Mouse (Mus musculus) forebrain, embryonic 12.5 days (tissue): Measurements from ENCODE around the gene Eln. TPM values are rescaled to one million over a fixed set of nuclear protein-coding genes. Genes with fewer than 3 reads are reported as not detected.

Experiments
- ATAC-seq: fragments of 200-750 bp; cut with Nextera tagmentation; 2 replicates; pipeline ENCODE4 v1.8.0; 2017; ENCODE audit warnings: moderate TSS enrichment; ENCODE audit not compliant: low FRiP score
- H3K27ac ChIP-seq: fragments of 300-500 bp; sonication (generic); 2 replicates; pipeline ENCODE4 v1.5.1; 2016; ENCODE audit warnings: mild to moderate bottlenecking
- H3K27me3 ChIP-seq: fragments of 300-500 bp; sonication (generic); 2 replicates; pipeline ENCODE4 v1.6.1; 2016; ENCODE audit warnings: mild to moderate bottlenecking
- H3K36me3 ChIP-seq: fragments of 300-500 bp; sonication (generic); replicated peaks from 2 replicates; pipeline ENCODE4 v1.6.1; 2016; ENCODE audit warnings: mild to moderate bottlenecking
- H3K4me1 ChIP-seq: fragments of 300-500 bp; sonication (generic); 2 replicates; pipeline ENCODE4 v1.6.1; 2016
- H3K4me2 ChIP-seq: fragments of 300-500 bp; sonication (generic); 2 replicates; pipeline ENCODE4 v1.6.1; 2016; ENCODE audit warnings: mild to moderate bottlenecking, moderate library complexity
- H3K4me3 ChIP-seq: fragments of 300-500 bp; sonication (generic); replicated peaks from 2 replicates; pipeline ENCODE4 v1.5.1; 2016; ENCODE audit warnings: mild to moderate bottlenecking
- H3K9ac ChIP-seq: fragments of 300-500 bp; sonication (generic); 2 replicates; pipeline ENCODE4 v1.6.1; 2016; ENCODE audit warnings: mild to moderate bottlenecking
- H3K9me3 ChIP-seq: fragments of 300-500 bp; sonication (generic); 2 replicates; pipeline ENCODE4 v1.6.1; 2016
- WGBS: fragments of 180-500 bp; shearing (Covaris S2); methylation state at CpG from one replicate; pipeline ENCODE4 v1.1.7; 2016; 5-methylcytosine and 5-hydroxymethylcytosine counted together
- polyA plus RNA-seq: library from polyadenylated mRNA; unstranded; fragments of >200 nt; fragmentation: Nextera tagmentation; extraction: Ambion mirVana; gene quantifications from 2 replicates; pipeline ENCODE4 v1.2.1, GENCODE M21; 2016

The Eln gene
- polyA plus RNA-seq, 1 experiment from 2014 or later = 3.7 TPM

GRCm38 (mm10) chr5:134763326-134763725, 16.2 kb upstream of the Eln start:
- no peak overlapping the region for H3K4me2 ChIP-seq
- no peak overlapping the region for H3K9ac ChIP-seq
- no peaks in the 10 kb centered on the region for H3K36me3 ChIP-seq
- no peaks in the 10 kb centered on the region for H3K4me1 ChIP-seq
- no peak overlapping the region for H3K27ac ChIP-seq
- H3K9me3 ChIP-seq = no peaks in the 10 kb centered on the region
- no peak for ATAC-seq
- no peaks in the 10 kb centered on the region for H3K27me3 ChIP-seq
- H3K4me3 ChIP-seq = no peak overlapping the region
- WGBS = 92% methylated on average over 9 of the region's 9 CpGs

DNA sequence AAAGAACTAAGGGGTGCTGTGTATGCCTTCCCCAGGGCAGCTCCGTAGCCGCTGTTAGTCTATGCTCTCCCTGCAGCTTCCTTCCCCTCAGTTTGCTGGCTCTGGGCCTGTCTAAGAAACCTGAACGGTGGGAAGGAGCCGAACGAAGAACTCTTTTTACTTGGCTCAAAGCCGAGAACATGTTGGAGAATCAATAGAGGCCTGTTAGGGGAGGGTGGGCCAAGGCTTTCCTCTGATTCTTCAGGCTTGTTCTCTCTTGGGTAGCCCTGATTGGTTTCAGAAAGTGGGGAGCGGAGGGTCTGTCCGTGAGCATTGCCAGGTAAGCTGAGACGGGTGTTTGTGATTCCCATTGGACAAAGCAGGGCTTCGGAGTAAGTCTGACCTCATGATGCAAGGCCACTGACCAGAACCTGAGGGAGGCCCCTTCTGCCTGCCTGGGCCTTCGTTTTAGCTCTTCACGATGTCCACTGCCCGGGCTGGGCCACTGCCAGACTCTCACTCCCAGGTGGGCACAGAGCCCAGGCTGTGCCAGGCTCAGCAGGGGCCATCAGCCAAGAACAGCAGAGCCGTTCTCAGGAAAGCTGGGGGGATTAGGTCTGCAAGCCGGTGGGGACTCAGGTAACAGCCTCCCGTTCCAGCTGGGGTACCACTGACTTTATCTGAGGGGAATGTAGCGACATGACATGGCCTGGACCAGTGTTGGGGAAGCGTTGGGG, 14.4 kb upstream of the Eln start:
- no peaks in the 10 kb centered on the region for H3K4me1 ChIP-seq
- H3K36me3 ChIP-seq = no peaks in the 10 kb centered on the region
- H3K27ac ChIP-seq = no peak overlapping the region
- H3K9ac ChIP-seq = no peak overlapping the region
- no peaks in the 10 kb centered on the region for H3K9me3 ChIP-seq
- ATAC-seq = no peak
- H3K4me3 ChIP-seq = no peak overlapping the region
- H3K27me3 ChIP-seq = peaks cover under 1% of the 10 kb centered on the region; the same call in 1 of the 2 replicates
- WGBS = 71% methylated on average over 18 of the region's 18 CpGs
- H3K4me2 ChIP-seq = no peak overlapping the region

GRCm38 (mm10) chr5:134756031-134756430, 8.9 kb upstream of the Eln start:
- Histone ChIP-seq H3K27me3 (peaks cover 9% of the 10 kb centered on the region), H3K4me2 (no peak overlapping the region), H3K9me3 (no peaks in the 10 kb centered on the region), H3K36me3 (no peaks in the 10 kb centered on the region), H3K4me1 (no peaks in the 10 kb centered on the region), H3K4me3 (no peak overlapping the region), H3K27ac (no peak overlapping the region), H3K9ac (no peak overlapping the region)
- 36% methylated on average over 13 of the region's 13 CpGs for WGBS
- no peak for ATAC-seq

DNA sequence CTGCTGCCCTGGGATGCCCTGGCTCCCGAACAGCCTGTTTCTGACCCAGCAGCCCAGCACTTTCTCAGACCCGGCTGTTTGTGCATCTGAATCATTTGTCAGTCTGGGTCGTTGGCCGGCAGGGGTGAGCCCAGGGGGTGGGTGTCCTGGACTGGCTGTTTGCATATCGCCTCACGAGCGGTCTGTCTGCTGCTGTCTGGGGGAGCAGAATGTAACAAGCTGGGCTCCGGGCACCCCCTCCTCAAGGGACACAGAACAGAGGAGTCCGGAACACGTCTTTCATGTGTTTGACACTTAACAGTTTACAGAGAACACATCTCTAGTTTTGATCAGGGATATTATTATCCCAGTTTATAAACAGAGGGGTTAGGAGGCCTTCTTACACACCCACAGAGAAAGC, 7.0 kb upstream of the Eln start:
- Histone ChIP-seq H3K27me3 (peaks cover 9% of the 10 kb centered on the region), H3K9me3 (no peaks in the 10 kb centered on the region), H3K9ac (no peak overlapping the region), H3K36me3 (no peaks in the 10 kb centered on the region), H3K27ac (no peak overlapping the region), H3K4me2 (no peak overlapping the region), H3K4me3 (no peak overlapping the region), H3K4me1 (no peaks in the 10 kb centered on the region)
- WGBS = 62% methylated on average over 10 of the region's 10 CpGs
- ATAC-seq = no peak

DNA sequence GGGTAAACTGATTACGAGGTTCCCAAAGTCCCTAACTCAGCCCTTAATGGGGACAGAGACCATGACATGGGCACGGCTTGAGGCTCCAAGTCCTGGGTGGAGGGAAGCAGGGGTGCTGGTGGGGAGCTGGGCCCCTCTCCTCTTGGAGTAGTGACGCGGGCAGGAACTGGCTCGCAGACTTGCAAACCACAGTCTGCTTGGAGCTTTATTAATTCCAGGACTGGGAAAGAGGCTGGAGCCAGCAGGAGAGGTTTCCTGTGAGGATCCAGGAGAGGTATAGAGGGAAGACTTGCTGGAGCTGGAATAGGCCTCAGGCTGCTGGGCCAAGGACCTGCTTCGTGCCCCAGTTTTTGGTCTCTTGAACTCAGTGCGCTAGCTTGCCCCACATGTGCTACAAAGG, 3.3 kb upstream of the Eln start:
- Histone ChIP-seq H3K27me3 (peaks cover 18% of the 10 kb centered on the region), H3K27ac (no peak overlapping the region), H3K4me2 (no peak overlapping the region), H3K4me3 (no peak overlapping the region), H3K4me1 (peaks cover 15% of the 10 kb centered on the region), H3K36me3 (no peaks in the 10 kb centered on the region), H3K9ac (no peak overlapping the region), H3K9me3 (no peaks in the 10 kb centered on the region)
- WGBS = 91% methylated on average over 7 of the region's 7 CpGs
- ATAC-seq = no peak

- Histone ChIP-seq H3K9ac (no peak overlapping the region), H3K4me3 (no peak overlapping the region), H3K36me3 (no peaks in the 10 kb centered on the region), H3K27me3 (peaks cover 28% of the 10 kb centered on the region), H3K27ac (no peak overlapping the region), H3K9me3 (no peaks in the 10 kb centered on the region), H3K4me2 (peak overlapping the region; percentile 81), H3K4me1 (peaks cover 15% of the 10 kb centered on the region)
- 54% methylated on average over 6 of the region's 6 CpGs for WGBS
- no peak for ATAC-seq
These were observed 960 bp upstream of the Eln start for GRCm38 (mm10) chr5:134747947-134748618.

GRCm38 (mm10) chr5:134747512-134747893, 380 bp upstream of the Eln start:
- peaks cover 17% of the 10 kb centered on the region for H3K4me1 ChIP-seq
- peak; percentile 74 for ATAC-seq
- H3K27me3 ChIP-seq = peaks cover 31% of the 10 kb centered on the region
- peak overlapping the region; percentile 81 for H3K4me2 ChIP-seq
- peak overlapping the region; percentile 60 for H3K9ac ChIP-seq
- H3K36me3 ChIP-seq = no peaks in the 10 kb centered on the region
- H3K4me3 ChIP-seq = peak overlapping the region; percentile 42
- 13% methylated on average over 7 of the region's 11 CpGs for WGBS
- H3K9me3 ChIP-seq = no peaks in the 10 kb centered on the region
- H3K27ac ChIP-seq = no peak overlapping the region

- peaks cover 37% of the 10 kb centered on the region for H3K27me3 ChIP-seq
- no peak overlapping the region for H3K9ac ChIP-seq
- no peaks in the 10 kb centered on the region for H3K36me3 ChIP-seq
- H3K4me1 ChIP-seq = peaks cover 23% of the 10 kb centered on the region
- WGBS = 82% methylated on average over 10 of the region's 10 CpGs
- no peak overlapping the region for H3K4me3 ChIP-seq
- H3K4me2 ChIP-seq = peak overlapping the region; percentile 81; the same call in 1 of the 2 replicates
- H3K27ac ChIP-seq = no peak overlapping the region
- no peak for ATAC-seq
- H3K9me3 ChIP-seq = no peaks in the 10 kb centered on the region
These were observed 922 bp downstream of the Eln start for GRCm38 (mm10) chr5:134746201-134746600.

GRCm38 (mm10) chr5:134745801-134746200, 1.3 kb downstream of the Eln start:
- Histone ChIP-seq H3K36me3 (no peaks in the 10 kb centered on the region), H3K4me3 (no peak overlapping the region), H3K9me3 (no peaks in the 10 kb centered on the region), H3K9ac (no peak overlapping the region), H3K4me1 (peaks cover 27% of the 10 kb centered on the region), H3K27me3 (peaks cover 37% of the 10 kb centered on the region), H3K4me2 (no peak overlapping the region), H3K27ac (no peak overlapping the region)
- ATAC-seq = no peak
- 89% methylated on average over 3 of the region's 3 CpGs for WGBS

DNA sequence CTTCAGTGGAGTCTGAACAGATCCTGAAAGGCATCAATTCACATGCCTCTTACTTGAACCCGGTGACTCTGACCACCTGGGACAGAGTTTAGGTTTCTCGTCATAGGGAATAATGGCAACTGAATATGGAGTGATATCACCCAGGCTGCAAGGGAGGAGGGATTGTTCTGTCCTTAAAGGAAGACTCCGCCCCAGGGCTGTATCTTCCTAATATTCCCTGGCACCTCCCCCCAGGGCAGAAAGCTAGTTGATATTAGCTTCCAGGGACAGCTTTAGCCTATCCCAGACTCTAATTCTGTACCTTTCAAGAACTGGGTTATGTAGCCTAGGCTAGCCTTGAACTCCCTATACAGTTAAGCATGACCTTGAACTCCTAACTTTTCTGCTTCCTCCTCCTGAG, 2.1 kb downstream of the Eln start:
- Histone ChIP-seq H3K9ac (no peak overlapping the region), H3K4me1 (peaks cover 33% of the 10 kb centered on the region), H3K27me3 (peaks cover 37% of the 10 kb centered on the region), H3K9me3 (no peaks in the 10 kb centered on the region), H3K4me2 (no peak overlapping the region), H3K27ac (no peak overlapping the region), H3K36me3 (no peaks in the 10 kb centered on the region), H3K4me3 (no peak overlapping the region)
- 84% methylated on average over 3 of the region's 3 CpGs for WGBS
- ATAC-seq = no peak

DNA sequence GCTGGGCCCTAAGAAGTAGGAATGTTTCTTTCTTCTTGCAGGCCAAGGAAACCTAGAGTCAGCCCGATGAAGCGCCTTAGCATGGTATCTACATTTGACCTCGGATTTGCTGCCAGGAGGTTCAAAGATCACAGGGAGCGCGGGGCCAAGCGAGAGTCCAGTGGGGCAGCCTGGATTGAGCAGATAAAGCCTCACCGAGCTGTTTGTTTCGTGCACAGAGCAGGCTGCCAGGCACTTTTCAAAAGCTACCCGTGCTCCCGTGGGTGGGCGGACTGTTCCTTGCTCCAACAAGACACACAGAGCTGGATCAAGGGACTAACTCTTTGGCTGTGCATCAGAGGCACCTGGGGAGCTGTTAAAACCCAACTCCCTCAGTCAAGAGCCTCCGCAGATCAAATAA, 3.1 kb downstream of the Eln start:
- no peak overlapping the region for H3K27ac ChIP-seq

DNA sequence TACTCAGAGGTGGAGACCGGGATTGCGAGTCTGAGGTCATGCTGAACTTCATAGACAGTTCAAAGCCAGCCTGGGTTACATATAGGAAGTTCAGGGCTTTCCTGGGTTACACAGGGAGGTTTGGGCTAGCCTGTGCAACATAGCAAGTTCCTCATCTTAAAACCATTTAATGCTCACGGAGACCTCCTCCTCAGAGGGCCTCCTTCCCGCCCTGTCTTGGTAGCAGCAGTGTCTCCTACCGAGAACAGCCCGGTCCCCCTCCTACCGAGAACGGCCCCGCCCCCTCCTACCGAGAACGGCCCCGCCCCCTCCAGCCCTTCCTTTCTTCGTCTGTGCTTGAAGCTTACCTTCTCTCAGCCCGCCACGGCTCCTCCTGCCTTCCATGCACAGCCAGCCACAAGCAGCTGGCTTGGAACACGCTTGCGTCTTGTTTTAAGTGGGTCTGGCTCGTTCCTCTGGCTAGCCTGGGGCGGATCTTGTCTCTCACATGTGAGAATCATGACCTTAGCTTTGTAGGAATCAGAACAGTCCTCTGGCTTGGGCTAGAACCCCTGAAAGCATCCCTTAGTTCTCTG, 4.8 kb downstream of the Eln start:
- Histone ChIP-seq H3K4me1 (peaks cover 25% of the 10 kb centered on the region), H3K27ac (no peak overlapping the region), H3K36me3 (no peaks in the 10 kb centered on the region), H3K27me3 (peaks cover 30% of the 10 kb centered on the region), H3K4me2 (peak overlapping the region; percentile 25; the same call in 1 of the 2 replicates), H3K9ac (no peak overlapping the region; the same call in 1 of the 2 replicates), H3K4me3 (no peak overlapping the region), H3K9me3 (no peaks in the 10 kb centered on the region)
- no peak for ATAC-seq
- 9% methylated on average over 19 of the region's 19 CpGs for WGBS

More for the DNA sequence above, 3.1 kb downstream of the Eln start:
- Histone ChIP-seq H3K9ac (no peak overlapping the region), H3K36me3 (no peaks in the 10 kb centered on the region), H3K4me2 (no peak overlapping the region), H3K27me3 (peaks cover 37% of the 10 kb centered on the region), H3K4me1 (peaks cover 33% of the 10 kb centered on the region), H3K9me3 (no peaks in the 10 kb centered on the region), H3K4me3 (no peak overlapping the region)
- WGBS = 57% methylated on average over 12 of the region's 12 CpGs
- no peak for ATAC-seq
